Mouse (Mus musculus): ENCODE data around the gene Nlrp9b. TPM values are rescaled to one million over a fixed set of nuclear protein-coding genes. Genes with fewer than 3 reads are reported as not detected.
A peak's percentile ranks its signal among the peaks of the same experiment; 100 is the strongest.
"Not testable (repeated sequence)": the region's sequence is repeated elsewhere in the genome, so short reads cannot be mapped to it uniquely, and the experiment has no call there.

Gene Nlrp9b
- polyA plus RNA-seq, 1 experiment from 2014 or later: not detected

- H3K27ac ChIP-seq (ENCODE audit: low read depth, low read length): no peak overlapping the region
- 0 out of 2 replicates have a peak, but pooled peaks cover 3% of the 10 kb centered on the region for H3K4me1 ChIP-seq (ENCODE audit: control insufficient read depth, insufficient read depth, low read length)
- no peak overlapping the region for H3K9ac ChIP-seq (ENCODE audit: low read length)
- WGBS: 73% methylated on average over 4 of the region's 4 CpGs
- H3K4me2 ChIP-seq: no peak overlapping the region
- ATAC-seq (ENCODE audit: low FRiP score) (no peak), DNase-seq (ENCODE audit: low spot score, missing footprints) (no peak)
- no peaks in the 10 kb centered on the region for H3K27me3 ChIP-seq (ENCODE audit: control insufficient read depth, insufficient read depth, low read length)
- H3K9me3 ChIP-seq (ENCODE audit: control insufficient read depth, low read length): no peaks in the 10 kb centered on the region
- no peak overlapping the region for H3K4me3 ChIP-seq (ENCODE audit: low read depth, low read length)
- H3K36me3 ChIP-seq (ENCODE audit: control insufficient read depth, insufficient read depth, low read length): no peaks in the 10 kb centered on the region
These were observed 35.4 kb upstream of the Nlrp9b start for GRCm38 (mm10) chr7:19955861-19956260.

- Histone ChIP-seq H3K9ac (ENCODE audit: low read length) (no peak overlapping the region), H3K27ac (ENCODE audit: low read depth, low read length) (no peak overlapping the region), H3K4me2 (no peak overlapping the region), H3K27me3 (ENCODE audit: control insufficient read depth, insufficient read depth, low read length) (no peaks in the 10 kb centered on the region), H3K4me3 (ENCODE audit: low read depth, low read length) (no peak overlapping the region), H3K36me3 (ENCODE audit: control insufficient read depth, insufficient read depth, low read length) (no peaks in the 10 kb centered on the region), H3K4me1 (ENCODE audit: control insufficient read depth, insufficient read depth, low read length) (0 out of 2 replicates have a peak, but pooled peaks cover 3% of the 10 kb centered on the region), H3K9me3 (ENCODE audit: control insufficient read depth, low read length) (no peaks in the 10 kb centered on the region)
- ATAC-seq (ENCODE audit: low FRiP score): 0 out of 2 replicates have a peak, but pooled peaks have one; percentile 33
- DNase-seq (ENCODE audit: low spot score, missing footprints): peak; percentile 99
- 5% methylated on average over 7 of the region's 7 CpGs for WGBS
These were observed 34.9 kb upstream of the Nlrp9b start for GRCm38 (mm10) chr7:19956341-19956781.

DNA sequence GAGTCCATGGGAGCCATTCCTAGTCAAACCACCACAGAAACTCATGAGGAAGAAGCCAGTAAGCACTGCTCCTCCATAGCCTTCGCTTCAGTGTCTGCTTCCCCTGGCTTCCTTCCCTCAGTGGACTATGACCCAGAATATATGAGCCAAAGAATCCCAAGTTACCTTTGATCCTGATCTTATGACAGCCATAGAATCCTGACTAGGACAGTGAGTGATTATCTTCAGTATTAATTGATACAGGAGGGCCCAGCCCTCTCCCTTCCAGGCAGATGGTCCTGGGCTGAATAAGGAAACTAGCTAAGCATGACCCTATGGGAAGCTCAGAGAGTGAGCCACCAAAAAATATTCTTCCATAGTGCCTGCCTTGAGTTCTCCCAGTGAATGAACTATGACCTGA lies 28.8 kb upstream of the Nlrp9b start:
- ATAC-seq (ENCODE audit: low FRiP score) (no peak), DNase-seq (ENCODE audit: low spot score, missing footprints) (no peak)
- WGBS: 74% methylated on average over 1 of the region's 1 CpGs

DNA sequence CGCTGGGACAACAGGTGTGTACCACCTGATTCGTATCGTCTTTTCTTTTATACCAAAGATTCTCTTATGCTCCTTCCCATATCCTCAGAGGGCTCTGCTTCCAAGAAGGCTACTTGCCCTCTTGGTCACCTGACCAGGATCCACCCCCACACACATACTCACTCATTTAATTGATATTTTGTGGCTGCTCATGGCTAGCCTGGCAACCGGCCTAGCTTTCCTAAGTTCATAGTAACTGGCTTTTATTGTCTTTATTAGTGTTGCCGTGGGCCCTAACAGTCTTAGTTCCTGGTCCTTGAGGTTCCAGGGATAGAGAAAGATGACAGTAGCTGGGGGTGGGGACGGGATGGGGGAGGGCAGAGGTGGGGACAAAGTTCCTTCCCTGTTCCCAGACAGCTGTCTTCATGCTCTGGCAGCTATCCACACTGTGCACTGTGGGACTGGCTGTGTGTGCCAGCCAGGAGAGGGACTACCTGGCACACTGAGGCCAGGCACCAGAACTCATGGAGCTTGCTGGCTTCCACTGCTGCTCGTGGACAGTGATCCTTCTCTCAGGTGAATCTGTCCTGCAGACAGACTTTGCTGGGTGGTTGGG lies 26.2 kb upstream of the Nlrp9b start, which contains the start of gene Ceacam20:
Gene Ceacam20 (plus strand): TSS at position 428 of the 595 bp plus-strand sequence.
- DNase-seq (ENCODE audit: low spot score, missing footprints) (no peak), ATAC-seq (ENCODE audit: low FRiP score) (no peak)
- Histone ChIP-seq H3K27me3 (ENCODE audit: control insufficient read depth, insufficient read depth, low read length) (no peaks in the 10 kb centered on the region), H3K9me3 (ENCODE audit: control insufficient read depth, low read length) (peaks cover 10% of the 10 kb centered on the region), H3K27ac (ENCODE audit: low read depth, low read length) (no peak within 1 kb of the TSS), H3K9ac (ENCODE audit: low read length) (no peak within 1 kb of the TSS), H3K36me3 (ENCODE audit: control insufficient read depth, insufficient read depth, low read length) (no peaks in the 10 kb centered on the region), H3K4me2 (no peak within 1 kb of the TSS), H3K4me3 (ENCODE audit: low read depth, low read length) (no peak within 1 kb of the TSS), H3K4me1 (ENCODE audit: control insufficient read depth, insufficient read depth, low read length) (no peaks in the 10 kb centered on the region)
- 80% methylated on average over 7 of the region's 7 CpGs for WGBS

More for the DNA sequence above, 28.8 kb upstream of the Nlrp9b start:
- H3K27me3 ChIP-seq (ENCODE audit: control insufficient read depth, insufficient read depth, low read length): no peaks in the 10 kb centered on the region
- no peak overlapping the region for H3K27ac ChIP-seq (ENCODE audit: low read depth, low read length)
- no peaks in the 10 kb centered on the region for H3K9me3 ChIP-seq (ENCODE audit: control insufficient read depth, low read length)
- H3K9ac ChIP-seq (ENCODE audit: low read length): no peak overlapping the region
- no peaks in the 10 kb centered on the region for H3K4me1 ChIP-seq (ENCODE audit: control insufficient read depth, insufficient read depth, low read length)
- H3K36me3 ChIP-seq (ENCODE audit: control insufficient read depth, insufficient read depth, low read length): no peaks in the 10 kb centered on the region
- no peak overlapping the region for H3K4me3 ChIP-seq (ENCODE audit: low read depth, low read length)
- H3K4me2 ChIP-seq: no peak overlapping the region

GRCm38 (mm10) chr7:19969106-19969505 lies 22.2 kb upstream of the Nlrp9b start:
- Histone ChIP-seq H3K27ac (ENCODE audit: low read depth, low read length) (no peak overlapping the region), H3K9me3 (ENCODE audit: control insufficient read depth, low read length) (peaks cover 15% of the 10 kb centered on the region), H3K36me3 (ENCODE audit: control insufficient read depth, insufficient read depth, low read length) (no peaks in the 10 kb centered on the region), H3K9ac (ENCODE audit: low read length) (no peak overlapping the region), H3K27me3 (ENCODE audit: control insufficient read depth, insufficient read depth, low read length) (no peaks in the 10 kb centered on the region), H3K4me2 (no peak overlapping the region), H3K4me1 (ENCODE audit: control insufficient read depth, insufficient read depth, low read length) (no peaks in the 10 kb centered on the region), H3K4me3 (ENCODE audit: low read depth, low read length) (no peak overlapping the region)
- DNase-seq (ENCODE audit: low spot score, missing footprints) (no peak), ATAC-seq (ENCODE audit: low FRiP score) (no peak)
- 65% methylated on average over 3 of the region's 3 CpGs for WGBS

DNA sequence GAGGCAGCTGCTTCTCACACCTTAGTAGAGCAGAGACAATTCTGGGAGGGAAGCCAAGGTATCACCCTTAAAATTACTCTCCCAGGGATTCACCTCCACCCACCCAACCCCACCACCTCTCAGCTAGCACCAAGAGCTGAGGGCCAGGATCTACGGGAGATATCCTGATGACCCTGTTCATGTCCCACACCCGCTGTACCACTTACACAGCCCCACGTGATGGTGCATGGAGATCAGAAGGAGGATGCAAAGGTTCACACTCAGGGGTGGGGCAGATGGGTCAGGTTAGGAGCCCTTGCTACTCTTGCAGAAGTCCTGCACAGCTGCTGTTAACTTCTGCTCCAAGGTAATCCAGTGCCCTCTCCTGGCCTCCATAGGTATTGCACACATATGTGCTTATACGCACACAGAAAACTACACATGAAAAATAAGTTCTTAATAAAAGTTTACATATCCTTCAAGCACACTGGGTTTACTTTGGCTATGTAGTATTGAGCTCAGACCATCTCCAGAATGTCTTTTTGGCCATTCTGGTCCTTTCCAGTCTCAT lies 21.6 kb upstream of the Nlrp9b start:
- no peak overlapping the region for H3K27ac ChIP-seq (ENCODE audit: low read depth, low read length)
- H3K9ac ChIP-seq (ENCODE audit: low read length): no peak overlapping the region
- ATAC-seq (ENCODE audit: low FRiP score): no peak
- no peaks in the 10 kb centered on the region for H3K27me3 ChIP-seq (ENCODE audit: control insufficient read depth, insufficient read depth, low read length)
- H3K36me3 ChIP-seq (ENCODE audit: control insufficient read depth, insufficient read depth, low read length): no peaks in the 10 kb centered on the region
- peaks cover 15% of the 10 kb centered on the region for H3K9me3 ChIP-seq (ENCODE audit: control insufficient read depth, low read length)
- no peaks in the 10 kb centered on the region for H3K4me1 ChIP-seq (ENCODE audit: control insufficient read depth, insufficient read depth, low read length)
- H3K4me2 ChIP-seq: no peak overlapping the region
- no peak overlapping the region for H3K4me3 ChIP-seq (ENCODE audit: low read depth, low read length)
- WGBS: 94% methylated on average over 4 of the region's 4 CpGs
- no peak for DNase-seq (ENCODE audit: low spot score, missing footprints)

- Histone ChIP-seq H3K4me1 (ENCODE audit: control insufficient read depth, insufficient read depth, low read length) (no peaks in the 10 kb centered on the region), H3K27ac (ENCODE audit: low read depth, low read length) (no peak overlapping the region), H3K36me3 (ENCODE audit: control insufficient read depth, insufficient read depth, low read length) (no peaks in the 10 kb centered on the region), H3K9me3 (ENCODE audit: control insufficient read depth, low read length) (peaks cover 15% of the 10 kb centered on the region), H3K27me3 (ENCODE audit: control insufficient read depth, insufficient read depth, low read length) (no peaks in the 10 kb centered on the region), H3K9ac (ENCODE audit: low read length) (no peak overlapping the region), H3K4me2 (no peak overlapping the region), H3K4me3 (ENCODE audit: low read depth, low read length) (no peak overlapping the region)
- ATAC-seq (ENCODE audit: low FRiP score) (no peak), DNase-seq (ENCODE audit: low spot score, missing footprints) (no peak)
- 92% methylated on average over 8 of the region's 8 CpGs for WGBS
These were observed 21.1 kb upstream of the Nlrp9b start for GRCm38 (mm10) chr7:19970196-19970595.

DNA sequence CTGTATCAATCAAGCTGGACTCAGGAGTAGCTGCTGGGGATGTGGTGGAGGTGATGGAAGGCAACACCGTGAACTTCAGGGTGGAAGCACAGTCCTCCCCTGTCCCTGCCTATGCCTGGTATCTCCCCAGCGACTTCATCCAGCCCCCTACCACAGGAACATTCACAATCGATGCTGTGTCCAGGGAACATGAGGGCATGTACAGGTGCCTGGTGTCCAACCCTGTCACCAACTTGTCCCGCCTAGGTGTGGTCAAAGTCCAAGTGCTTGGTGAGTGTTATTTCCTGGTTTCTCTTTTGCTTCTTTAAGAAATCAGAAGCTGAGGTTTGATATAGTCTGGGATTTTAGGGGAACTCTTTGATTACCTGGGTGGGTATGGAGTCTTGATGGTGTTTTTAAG lies 19.7 kb upstream of the Nlrp9b start:
- 88% methylated on average over 4 of the region's 4 CpGs for WGBS
- Histone ChIP-seq H3K4me2 (no peak overlapping the region), H3K4me3 (ENCODE audit: low read depth, low read length) (no peak overlapping the region), H3K9ac (ENCODE audit: low read length) (no peak overlapping the region), H3K27ac (ENCODE audit: low read depth, low read length) (no peak overlapping the region), H3K4me1 (ENCODE audit: control insufficient read depth, insufficient read depth, low read length) (no peaks in the 10 kb centered on the region), H3K36me3 (ENCODE audit: control insufficient read depth, insufficient read depth, low read length) (no peaks in the 10 kb centered on the region), H3K27me3 (ENCODE audit: control insufficient read depth, insufficient read depth, low read length) (no peaks in the 10 kb centered on the region), H3K9me3 (ENCODE audit: control insufficient read depth, low read length) (peaks cover 18% of the 10 kb centered on the region)
- DNase-seq (ENCODE audit: low spot score, missing footprints) (no peak), ATAC-seq (ENCODE audit: low FRiP score) (no peak)

DNA sequence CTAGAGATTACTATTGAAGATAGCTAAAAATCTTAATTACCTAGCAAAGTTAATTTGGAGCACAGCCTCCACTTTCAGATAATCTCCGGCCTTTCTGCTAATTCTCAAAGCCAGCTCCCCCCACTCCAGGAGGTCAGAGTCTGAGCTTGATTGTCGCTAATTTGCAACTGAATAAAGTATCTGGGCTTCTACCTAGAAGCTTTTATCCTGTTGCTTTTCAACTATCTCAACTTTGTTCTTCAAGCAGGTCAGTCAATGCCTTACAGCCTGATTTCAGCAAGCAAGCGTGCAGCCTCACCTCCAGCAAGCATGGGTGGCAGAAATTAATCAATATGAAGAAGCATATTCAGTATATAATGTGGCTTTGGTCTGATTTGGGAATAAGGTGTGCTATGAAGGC lies 5.5 kb downstream of the Nlrp9b start:
- not testable (repeated sequence) for H3K27ac ChIP-seq (ENCODE audit: low read depth, low read length); H3K9ac ChIP-seq (ENCODE audit: low read length); ATAC-seq (ENCODE audit: low FRiP score); H3K27me3 ChIP-seq (ENCODE audit: control insufficient read depth, insufficient read depth, low read length); H3K36me3 ChIP-seq (ENCODE audit: control insufficient read depth, insufficient read depth, low read length); DNase-seq (ENCODE audit: low spot score, missing footprints); H3K9me3 ChIP-seq (ENCODE audit: control insufficient read depth, low read length); H3K4me3 ChIP-seq (ENCODE audit: low read depth, low read length); H3K4me1 ChIP-seq (ENCODE audit: control insufficient read depth, insufficient read depth, low read length); H3K4me2 ChIP-seq
- 59% methylated on average over 3 of the region's 3 CpGs for WGBS

Measured in midbrain, embryonic 11.5 days (tissue).